Mouse (Mus musculus): ENCODE data around the gene Casp7.
A peak's percentile ranks its signal among the peaks of the same experiment; 100 is the strongest.

The Casp7 gene

DNA sequence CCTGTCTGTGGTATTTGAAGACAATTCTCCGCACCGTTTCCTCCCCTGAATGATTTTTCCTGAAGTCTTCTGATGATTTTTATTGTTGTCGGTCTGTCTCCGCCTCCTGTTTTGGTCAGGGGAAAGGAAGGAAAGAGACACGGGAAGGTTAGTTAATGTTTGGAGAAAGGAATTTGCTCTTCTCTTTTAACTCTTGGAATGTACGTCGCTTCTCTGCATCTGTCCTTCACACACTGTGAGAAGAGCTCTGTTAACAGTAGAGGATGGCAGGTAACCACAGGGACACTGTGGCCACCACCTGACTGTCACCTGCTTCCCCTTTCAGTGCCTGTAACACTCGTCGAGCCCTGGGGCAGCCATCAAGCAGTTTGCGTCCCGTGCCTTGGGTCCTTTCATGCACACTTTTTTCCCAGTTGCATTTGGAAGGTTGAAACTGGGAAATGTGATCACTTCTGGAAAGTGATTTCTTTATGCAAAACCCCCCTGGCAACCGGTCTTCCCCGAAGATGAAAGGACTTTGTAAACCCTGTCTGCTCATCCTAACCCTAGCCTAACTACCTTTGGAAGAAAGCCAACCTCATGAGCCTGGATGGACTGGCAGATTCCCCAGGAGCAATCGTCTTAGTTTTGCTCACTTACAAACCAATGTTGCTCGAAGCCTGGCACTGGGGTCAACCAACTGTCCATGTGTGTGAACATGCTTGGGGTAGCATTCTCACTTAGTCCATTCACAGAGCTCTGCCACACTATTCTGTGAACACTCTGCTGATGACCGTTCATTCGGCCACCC lies 27.9 kb downstream of the Casp7 start:
- DNase-seq (ENCODE audit: low read depth, low spot score), result no peak

DNA sequence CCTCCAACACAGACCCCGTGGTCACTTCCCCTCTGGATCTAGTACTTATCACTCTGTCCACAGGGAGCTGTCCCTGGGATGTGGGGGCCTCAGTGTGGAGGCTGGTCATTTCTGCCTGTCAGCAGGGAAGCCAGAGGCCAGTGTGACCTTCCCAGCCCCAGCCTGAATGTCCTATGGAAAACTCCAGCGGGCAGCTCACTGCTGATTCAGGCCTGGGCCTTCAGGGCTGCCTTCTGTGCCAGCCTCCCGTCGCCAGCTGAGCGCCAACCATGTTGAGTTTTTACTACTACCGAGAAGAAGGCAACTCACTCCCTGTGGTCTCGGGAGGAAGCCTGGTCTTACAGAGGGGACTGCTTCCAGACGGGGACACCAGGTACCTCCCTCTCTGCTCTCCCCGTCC lies 28.6 kb downstream of the Casp7 start:
- no peak for DNase-seq (ENCODE audit: low read depth, low spot score)

DNA sequence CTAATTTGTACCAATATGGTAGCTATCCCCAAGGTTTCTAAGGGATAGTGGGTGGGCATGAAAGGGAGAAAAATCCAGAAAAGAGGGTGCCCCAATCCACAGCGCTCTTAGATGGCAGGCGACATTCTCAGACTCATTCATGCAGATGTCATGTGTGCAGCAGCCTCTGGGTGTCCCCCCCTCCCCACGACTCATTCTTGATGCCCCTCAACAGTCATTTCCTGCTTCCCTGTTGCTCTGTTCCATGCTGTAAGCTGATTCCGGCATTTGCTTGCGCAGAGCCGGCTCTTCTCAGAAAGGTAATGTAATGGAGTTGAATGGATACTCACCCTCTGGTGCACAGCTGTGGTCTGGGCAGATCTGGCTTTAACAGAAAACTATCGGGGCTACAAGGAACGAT lies 33.4 kb downstream of the Casp7 start:
- peak; percentile 36 for DNase-seq (ENCODE audit: low read depth, low spot score)

DNA sequence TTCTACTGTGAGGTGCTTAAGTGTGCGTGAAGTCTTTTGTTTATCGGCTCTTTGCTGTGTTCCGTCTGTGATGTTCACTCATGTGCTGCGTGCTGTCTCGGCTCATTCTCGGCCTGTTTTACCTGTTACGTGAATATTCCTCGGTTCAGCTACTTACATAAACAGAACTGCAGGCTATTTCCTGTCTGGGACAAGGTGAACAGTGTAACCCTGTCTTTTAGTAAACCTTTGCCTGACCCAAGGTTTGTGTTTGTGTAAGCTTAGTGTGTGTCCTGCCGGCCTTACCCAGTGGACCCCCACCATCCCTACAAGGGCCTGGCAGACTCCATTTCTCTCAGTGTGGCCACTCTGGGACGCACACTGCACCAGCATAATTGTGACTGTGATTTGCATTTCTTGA lies 35.8 kb downstream of the Casp7 start:
- DNase-seq (ENCODE audit: low read depth, low spot score), result no peak

DNA sequence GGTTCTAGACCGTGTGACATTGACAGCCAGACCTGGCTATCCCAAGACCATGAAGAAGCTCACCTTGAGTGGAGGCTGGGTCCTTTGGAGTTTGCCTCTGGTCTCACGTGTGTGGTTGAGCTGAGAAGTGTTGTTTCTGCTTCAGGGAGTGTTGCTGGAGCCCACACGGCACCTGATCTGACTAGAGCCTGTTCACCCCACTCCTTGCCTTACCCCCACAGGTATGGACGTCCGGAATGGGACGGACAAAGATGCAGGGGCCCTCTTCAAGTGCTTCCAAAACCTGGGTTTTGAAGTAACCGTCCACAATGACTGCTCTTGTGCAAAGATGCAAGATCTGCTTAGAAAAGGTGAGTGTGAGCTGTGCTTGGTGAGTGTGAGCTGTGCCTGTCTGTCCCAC lies 36.7 kb downstream of the Casp7 start:
- no peak for DNase-seq (ENCODE audit: low read depth, low spot score)

DNA sequence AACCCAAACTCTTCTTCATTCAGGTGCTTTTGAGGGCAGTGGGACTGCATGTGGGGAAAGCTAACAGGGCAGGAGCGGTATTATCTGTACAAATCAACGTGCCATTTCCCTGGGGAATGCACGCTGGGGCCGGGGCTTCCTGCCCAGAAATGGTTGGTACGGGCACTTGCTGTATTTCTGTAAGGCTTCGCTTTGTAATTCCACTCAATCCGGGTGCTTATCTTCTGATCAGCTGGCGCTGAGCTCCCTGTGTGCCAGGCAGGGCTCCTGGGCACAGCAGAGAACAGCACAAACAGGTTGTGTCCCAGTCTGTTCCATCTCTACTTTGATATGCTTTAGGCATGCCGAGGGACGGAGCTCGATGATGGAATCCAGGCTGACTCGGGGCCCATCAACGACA lies 39.5 kb downstream of the Casp7 start:
- DNase-seq (ENCODE audit: low read depth, low spot score), result no peak

DNA sequence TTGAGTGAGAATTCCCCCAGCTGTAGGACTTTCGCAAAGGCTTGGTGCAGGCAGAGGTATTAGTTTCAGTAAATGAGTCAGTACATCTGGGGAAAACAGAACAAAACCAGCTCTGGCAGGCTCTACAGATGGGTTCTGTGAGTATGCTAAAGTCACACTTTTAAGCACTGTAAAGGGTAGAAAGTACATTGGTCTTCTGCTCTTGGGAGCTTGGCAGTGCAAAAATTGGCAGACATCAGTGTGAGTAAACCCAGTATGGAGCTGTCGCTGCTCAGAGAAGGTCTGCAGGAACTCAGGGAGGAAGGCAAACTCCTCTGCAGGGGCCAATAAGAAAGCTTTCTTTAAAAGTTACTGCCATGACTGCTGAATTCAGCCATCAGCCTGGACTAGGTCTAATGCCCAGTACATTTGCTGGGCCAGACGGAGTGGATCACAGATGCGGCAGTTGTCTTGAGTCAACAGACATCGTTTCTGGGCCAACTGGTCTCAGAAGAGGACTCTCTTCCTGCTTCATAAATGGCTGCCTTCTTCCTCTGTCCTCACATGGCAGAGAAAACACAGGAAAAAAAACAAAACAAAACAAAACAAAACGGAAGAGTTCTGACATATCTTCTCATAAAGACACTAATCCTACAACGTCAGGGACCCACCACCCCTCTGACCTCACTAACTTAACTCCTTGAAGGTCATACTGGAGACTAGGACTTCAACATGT lies 41.6 kb downstream of the Casp7 start:
- DNase-seq (ENCODE audit: low read depth, low spot score), result no peak

DNA sequence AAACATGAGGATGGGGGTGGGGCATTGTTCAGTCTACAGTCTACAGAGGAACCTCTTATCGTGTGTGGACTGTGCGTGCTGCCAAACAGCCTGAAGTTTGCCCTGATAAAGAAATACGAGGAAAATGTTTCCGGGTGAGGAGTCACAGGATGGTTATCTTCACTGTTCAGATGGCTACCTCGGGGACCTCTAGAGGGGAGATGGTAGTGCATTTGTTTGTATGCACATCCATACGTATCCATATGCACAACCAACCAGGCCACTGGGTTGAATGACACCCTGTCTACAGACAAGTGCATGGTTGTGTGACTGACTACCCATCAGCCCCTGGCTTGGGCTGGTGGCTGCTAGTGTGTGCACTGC lies 42.1 kb downstream of the Casp7 start:
- DNase-seq (ENCODE audit: low read depth, low spot score), result no peak

DNA sequence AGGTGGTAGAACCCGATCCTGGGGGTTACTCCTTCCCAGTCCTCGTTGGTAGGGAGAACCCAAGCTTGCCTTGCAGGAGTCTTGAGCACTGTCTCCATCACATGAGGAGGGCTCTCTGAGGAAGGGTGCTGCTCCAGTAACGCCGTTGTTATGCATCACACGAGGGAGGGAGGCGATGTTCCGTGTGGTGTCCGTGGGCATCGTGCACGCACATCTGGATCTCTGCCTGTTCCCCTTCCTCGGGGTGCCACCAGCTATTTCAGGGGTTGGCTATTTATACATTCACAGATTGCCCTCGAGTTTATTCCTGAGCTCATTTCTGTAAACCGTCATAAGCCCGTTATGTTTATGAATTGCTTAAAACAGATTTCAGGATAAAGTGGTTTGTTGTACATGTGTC lies 46.5 kb downstream of the Casp7 start:
- DNase-seq (ENCODE audit: low read depth, low spot score), result no peak

DNA sequence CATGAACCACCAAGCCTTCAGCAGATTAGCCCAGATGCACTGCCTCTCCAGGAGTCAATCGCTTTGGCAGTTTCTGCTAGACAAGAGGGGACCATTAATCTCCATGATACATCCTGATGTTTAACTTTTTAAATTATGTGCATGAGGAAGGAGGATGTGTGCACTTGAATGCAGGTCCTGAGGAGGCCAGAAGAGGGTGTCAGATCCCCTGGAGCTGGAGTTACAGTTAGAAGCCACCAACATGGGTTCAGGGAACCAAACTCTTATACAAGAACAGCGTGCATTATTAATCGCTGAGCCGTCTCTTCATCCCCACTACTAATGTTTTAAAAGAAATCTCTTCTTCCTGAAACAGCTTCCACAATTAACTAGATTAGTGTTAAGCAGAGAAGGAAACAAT lies 51.9 kb downstream of the Casp7 start:
- no peak for DNase-seq (ENCODE audit: low read depth, low spot score)

DNA sequence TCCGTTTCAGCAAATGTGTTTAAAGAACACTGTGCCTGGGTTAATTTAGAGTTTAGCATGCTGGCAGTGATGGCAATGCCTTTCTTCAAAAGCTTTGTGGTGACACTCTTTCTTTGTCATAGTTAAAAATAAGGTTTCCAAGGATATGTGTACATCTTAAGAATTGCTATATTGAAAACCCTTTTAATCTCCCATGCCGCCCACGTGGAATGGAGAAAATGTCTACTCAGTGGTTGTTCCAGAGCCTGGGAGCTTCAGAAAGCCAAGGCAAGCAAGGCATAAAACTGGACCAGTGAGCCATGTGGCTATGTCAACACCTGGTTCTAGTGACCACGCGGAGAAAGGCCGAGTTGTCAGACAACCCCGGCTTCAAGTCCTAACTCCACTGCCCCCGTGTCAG lies 52.6 kb downstream of the Casp7 start:
- no peak for DNase-seq (ENCODE audit: low read depth, low spot score)

DNA sequence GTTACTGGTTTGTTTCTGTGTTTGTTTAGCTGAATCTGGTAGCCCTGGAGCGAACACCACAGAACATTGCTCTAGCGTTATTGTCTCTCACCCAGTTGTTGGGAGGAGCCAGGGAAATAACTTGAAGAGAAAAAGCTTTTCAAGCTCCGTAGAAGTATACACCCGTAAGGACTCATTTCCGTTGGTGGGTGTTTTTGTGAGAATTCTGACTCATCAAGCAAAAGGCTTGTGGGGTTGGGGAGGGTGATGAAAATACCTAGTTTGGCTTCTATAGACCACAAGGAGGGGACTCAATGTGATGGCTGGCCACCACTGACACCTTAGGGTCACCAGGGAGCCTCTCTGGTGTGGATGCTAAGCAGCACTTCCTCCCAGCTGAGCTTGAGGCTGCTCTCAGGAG lies 54.0 kb downstream of the Casp7 start:
- no peak for DNase-seq (ENCODE audit: low read depth, low spot score)

DNA sequence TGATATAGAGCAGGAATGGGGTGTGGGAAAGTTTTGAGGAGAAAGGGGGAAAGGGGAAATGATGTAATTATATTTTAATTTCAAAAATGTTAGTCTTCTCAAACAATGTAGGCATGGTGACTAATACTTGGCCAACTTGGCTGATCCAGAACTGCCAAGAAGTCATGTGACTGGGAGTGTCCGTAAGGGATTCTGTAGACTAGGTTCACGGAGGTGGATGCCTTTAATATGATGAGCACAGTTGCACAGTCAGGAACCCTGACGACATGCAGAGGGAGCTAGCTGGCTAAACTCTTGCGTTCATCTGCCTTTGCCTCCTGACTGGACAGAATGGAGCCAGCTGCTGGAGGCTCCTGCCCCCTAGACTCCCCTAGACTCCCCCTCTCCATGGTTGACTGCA lies 54.9 kb downstream of the Casp7 start:
- DNase-seq (ENCODE audit: low read depth, low spot score), result no peak

DNA sequence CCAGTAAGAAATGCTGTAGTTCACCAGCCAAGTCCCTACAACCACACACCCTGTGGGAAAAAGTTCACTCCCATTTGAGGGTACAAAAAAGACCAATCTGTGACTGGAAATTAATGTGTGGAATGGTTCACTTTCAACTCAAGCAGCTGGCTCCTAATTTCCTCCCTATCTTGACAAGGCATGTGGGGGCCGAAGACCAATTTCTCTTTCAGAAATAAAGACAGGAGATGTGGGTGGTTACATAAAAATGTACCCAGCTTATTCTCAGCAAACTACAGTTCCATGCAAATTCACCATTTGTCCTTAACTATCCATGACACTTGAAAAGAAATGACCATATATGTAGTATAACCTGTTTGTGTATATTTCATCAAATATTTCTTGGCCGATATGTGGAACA lies 55.5 kb downstream of the Casp7 start:
- no peak for DNase-seq (ENCODE audit: low read depth, low spot score)

DNA sequence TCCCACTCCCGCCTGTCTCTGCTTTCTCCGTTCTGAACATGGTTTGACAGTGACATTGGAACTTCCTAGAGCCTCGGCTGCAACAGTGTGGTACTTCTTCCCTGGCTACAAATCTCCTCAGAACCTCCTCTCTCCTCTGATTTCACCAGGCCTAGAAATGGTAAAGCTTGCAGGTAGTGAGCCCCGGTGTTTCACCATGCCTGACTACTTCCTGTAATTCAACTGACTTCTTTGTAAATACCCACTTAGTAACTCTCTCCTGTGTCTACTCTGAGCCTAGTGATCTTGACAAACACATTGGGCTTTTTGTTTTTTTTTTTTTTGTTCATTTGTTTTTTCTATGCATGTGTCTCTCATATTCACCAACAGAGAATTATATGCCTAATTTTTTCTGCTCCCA lies 57.9 kb downstream of the Casp7 start:
- no peak for DNase-seq (ENCODE audit: low read depth, low spot score)

DNA sequence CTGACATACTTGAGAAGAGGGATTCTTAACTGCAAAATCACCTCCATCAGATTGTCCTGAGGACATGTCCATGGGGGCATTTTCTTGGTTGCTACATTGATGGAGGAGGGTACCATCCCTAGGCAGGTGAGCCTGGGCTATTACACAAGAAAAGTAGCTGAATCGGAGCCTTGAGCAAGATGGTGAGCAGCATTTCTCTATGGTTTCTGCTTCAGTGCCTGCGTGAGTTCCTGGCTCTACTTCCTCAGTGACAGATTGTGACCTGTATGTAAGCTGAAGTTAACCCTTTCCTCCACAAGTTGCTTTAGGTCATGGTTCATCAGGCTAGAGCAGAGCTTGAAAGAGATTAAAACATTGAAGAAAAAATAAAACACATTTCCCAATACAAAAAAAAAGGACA lies 58.4 kb downstream of the Casp7 start:
- no peak for DNase-seq (ENCODE audit: low read depth, low spot score)

DNA sequence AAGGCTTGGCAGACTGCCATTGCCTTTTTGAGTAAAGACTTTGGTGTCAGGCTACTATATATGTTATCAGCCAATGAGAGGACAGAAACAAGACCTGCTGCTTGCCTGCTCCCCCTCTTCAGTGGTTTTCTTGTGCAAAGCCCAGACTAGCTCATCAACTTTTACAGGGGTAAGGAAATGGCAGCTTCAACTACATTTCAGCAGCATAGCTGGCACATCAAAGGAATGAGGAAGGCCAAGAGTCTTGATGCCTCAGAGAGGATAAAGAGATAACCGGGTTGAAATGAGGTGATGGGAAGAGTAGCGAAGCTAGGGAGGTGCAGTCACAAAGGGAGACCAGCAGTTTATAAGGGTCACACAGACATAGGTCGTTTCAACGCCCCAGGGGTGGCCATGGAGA lies 60.6 kb downstream of the Casp7 start:
- no peak for DNase-seq (ENCODE audit: low read depth, low spot score)

DNA sequence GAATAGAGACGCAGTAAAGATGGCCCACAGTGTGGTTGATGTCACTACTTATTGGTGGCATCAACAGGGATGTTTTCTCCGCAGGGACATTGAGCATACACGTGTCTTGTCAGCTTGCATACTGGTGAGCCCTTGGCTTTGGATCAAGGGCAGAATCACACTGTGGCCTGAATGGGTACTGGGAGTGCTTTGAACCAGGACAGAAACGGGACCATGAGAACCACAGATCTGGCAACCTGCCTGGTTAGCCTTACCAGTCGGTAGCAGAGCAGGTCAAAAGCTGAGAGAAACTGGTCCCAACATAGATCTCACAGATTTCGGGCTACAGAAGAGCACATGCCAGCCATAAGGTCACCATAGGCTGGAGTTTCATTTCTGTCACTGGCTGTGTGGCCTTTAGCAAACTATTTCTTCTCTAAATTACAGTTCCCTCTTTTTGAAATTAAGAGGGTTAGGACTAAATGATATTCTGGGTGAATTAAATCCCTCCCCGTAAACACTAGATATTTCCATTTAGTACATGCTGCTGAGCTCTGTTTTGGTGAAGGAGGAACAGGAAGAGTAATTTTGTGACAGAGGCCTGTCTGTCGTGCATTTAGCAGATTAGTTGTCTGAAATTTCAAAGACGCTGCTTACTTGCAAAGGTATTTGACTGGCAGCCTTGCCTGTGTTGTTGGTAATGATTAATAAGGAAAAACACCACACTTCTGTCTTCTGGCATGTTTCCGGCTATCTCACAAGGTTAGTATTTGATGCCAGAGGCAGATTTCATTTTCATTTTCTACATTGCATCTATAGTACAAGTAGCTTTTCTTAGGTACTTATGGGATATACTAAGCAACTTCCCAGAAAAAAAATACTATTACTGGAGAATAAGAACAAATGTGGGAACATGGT lies 62.5 kb downstream of the Casp7 start:
- DNase-seq (ENCODE audit: low read depth, low spot score), result no peak

DNA sequence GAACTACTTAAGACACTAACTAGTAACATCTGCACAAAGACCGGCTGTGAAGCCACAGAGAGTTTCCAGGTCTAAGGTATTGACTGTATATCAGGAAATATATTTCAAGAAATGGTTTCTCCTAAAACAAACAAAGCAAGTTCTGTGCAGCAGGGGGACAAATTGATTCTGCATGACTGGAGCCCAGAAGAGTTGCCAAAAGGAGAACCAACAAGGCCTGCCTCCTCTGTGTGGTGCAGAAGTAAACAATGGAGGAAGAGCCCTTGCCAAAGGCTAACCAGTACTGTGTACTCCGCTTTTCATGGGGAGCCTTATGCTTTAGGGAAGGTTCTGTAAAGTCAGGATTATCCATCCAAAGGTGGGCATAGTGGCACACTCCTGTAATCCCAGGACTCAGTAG lies 63.3 kb downstream of the Casp7 start:
- DNase-seq (ENCODE audit: low read depth, low spot score), result no peak

DNA sequence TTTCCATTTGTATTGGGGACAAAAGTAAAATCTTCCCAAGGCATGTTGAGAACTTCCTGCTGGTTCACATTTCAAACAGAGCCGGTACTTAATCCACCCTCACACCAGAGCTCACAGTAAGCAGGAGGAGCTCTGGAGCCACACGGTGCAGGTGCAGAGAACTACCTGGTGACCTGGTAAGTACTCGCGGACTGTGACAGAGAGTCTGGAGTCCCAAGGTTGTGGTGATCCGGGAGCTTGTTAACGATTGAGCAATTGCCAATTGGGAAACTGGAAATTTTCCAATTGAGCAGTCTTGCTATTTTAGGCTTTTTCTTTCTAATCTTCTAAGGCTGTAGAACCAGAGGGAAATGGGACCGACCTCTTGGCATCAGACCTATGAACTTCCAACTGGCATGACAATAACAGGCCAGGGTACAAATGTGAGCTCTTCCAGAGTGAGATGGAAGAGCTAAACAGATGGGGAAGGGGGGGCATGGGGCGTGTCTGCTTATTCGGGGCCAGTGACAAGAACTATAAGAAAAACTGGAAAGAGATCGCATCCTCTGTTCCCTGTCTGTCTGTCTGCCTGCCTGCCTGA lies 64.7 kb downstream of the Casp7 start, which contains the start of gene Plekhs1:
Plekhs1 (plus strand) TSS at position 119 of the 580 bp plus-strand sequence.
- DNase-seq (ENCODE audit: low read depth, low spot score), result no peak

DNA sequence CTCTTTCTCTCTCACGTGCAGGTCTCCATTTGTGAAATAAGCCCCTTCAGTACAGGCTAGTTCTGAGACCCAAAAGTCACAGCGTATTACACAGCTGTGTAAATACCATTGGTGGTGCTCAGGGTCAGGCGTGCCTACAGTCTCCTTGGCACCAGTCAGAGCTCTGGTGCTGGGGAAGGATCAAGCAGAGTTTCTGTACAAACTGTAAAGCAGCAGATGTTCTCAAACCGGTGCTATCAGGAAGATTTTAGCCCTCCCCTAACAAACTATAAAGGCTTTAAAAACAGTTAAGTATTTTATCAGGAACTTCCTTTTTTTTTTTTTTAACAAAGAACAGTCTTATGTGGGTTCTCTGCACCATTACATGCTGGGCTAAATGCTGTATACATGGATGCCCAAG lies 65.9 kb downstream of the Casp7 start:
- no peak for DNase-seq (ENCODE audit: low read depth, low spot score)

DNA sequence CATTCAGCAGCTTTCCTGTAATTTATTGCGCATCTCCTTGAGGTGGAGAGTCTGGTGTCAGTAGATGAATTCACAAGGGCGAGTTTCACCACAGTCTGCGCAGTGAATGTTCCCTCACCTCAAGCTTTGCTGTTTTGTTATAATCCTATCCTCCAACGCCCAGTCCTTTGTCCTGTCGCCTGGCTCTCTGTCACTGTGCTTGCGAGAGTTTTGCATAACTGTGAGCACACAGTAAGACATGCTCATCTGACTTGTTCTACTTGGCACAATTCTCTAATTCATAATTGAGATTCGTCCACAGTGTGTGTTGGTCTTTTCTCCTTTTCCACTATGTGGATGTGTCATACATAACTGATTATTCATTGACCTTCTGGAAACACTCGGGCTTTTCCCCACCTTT lies 69.6 kb downstream of the Casp7 start:
- DNase-seq (ENCODE audit: low read depth, low spot score), result peak; percentile 17

Measured in ZHBTc4 (cell line).